Mouse (Mus musculus) gonadal fat pad, adult 2 months (tissue): Measurements from ENCODE around the gene Unc13d. TPM values are rescaled to one million over a fixed set of nuclear protein-coding genes. Genes with fewer than 3 reads are reported as not detected.

Experiments used
- DNase-seq: peaks from one replicate; pipeline ENCODE4 v3.0.0-alpha.2; 2012; ENCODE audit warnings: low read depth
- polyA plus RNA-seq: library from polyadenylated mRNA; depleted of rRNA; stranded (reverse); fragments of >200 nt; gene quantifications from 2 replicates; pipeline ENCODE4 v1.2.3, GENCODE M21; 2012

Unc13d gene
- polyA plus RNA-seq, 1 experiment: 1.6 TPM

DNA sequence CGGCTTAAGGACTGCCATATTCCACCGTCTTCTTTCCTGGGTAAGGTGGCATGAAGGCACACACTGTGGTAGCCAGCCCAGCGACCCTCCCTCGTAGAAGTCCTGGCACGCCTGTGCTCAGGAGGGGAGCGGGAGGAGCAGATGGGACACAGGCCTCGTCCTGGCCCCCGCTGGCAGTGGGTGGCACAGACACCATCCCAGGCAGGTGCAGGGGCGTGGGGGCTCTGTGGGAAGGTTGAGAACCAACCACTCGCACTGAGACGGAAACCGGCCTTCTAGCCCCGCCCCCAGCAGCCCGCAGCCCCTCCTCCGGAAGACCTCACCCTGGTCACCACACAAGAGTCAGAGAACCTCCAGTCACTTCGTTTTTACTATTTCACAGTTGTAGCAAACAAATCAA, 460 bp upstream of the Unc13d start:
- no peak for DNase-seq

DNA sequence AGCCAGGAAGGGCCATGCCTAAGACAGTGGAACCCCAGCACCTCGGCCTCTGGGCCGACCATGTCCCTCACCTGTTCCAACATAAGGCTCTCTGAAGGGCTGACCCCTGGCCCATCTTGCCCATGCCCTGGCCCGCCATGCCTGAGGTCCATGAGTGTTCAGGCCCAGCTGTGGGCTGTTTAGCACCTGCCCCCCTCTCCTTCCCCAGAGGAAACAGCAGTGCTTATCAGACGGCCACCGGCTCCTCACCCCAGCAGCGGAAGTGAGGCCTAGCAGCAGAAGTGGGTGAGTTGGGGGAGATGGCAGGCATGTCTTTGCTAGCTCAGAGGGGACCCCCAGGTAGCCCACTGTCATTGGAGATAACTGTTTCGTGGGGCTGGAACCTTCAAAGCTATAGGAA, 925 bp downstream of the Unc13d start:
- DNase-seq: no peak

DNA sequence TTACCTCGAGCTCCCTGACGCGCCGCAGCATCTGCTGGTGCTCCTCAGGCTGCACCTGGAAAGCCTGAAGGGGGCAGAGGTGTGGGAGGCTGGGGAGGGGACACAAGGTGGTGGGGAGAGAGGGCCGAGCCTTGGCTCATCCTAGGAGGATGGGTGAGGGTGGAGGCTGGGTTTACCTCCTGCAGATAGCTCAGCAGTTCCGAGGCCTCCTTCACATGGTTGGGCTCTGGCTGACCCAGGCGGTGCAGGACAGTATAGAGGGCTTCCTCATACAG, 1.6 kb downstream of the Unc13d start:
- DNase-seq: no peak

DNA sequence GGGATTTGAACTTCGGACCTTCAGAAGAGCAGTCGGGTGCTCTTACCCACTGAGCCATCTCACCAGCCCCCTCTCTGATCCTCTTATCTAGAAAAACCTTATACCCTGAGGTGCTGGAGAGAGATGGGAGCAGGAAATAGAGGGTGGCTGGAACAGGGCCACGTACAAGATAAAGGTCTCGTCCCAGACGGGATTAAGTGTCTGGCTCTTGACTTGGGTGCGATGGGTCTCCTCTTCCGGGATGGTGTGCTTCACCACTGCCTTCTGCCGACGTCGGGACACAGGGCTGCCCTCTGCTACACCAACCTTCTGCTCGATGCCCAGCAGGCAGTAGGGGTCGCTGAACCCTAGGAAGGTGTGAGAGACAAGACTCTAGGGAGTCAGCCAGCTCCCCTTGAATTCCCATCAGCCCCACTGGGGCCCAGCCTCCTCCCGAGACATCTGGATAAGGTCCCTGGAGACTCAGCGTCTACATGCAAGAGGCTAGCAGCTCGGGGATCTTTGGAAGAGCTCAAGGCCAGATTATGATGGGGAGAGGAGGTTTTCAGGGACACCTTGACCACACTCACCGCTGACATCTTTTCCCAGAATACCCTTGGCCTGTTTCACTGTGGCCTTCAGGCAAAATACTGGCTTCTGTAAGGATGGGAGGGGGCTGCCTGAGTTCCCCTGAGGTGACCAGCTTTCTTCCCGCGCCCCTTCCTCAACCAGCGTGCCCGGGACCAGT, 2.1 kb downstream of the Unc13d start:
- no peak for DNase-seq

DNA sequence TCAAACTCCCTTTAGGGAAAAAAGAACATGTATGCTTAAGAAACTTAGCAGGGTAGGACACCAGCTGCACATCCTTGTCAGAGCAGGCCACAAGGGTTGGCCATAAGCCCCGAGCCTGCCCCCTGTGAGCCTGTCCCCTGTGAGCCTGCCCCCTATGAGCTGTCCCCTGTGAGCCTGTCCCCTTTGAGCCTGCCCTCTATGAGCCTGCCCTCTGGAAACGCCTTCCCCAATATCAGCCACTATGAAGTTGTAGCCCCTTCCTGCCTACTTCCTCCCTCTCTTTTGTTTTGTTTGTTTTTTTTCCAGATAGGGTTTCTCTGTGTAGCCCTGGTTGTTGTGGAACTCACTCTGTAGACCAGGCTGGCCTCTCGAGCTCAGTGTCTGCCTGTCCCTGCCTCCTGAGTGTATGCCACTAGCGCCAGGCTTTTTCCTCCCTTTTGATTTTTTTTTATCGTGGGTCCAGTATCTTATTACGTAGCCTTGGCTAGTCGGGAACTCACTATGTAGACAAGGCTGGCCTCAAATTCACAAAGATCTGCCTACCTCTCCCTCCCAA, 3.2 kb downstream of the Unc13d start:
- DNase-seq: no peak

DNA sequence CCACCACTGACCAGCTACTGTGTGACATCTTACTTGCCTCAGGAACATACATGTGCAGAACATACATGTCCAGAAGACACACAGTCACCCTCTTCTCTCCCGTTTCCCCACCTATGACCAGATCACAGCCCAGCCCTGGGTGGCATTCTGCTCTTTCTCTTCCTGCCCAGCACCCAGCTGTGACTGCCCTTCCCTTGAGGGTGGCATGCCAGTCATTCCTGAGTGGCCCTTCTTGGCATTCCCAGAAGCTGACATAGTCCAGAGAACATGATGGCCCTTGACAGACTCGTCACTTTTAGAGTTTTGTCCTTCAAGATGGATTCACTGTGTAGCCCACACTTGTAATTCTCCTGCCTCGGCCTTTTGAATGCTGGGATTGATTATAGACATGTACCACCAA, 5.2 kb downstream of the Unc13d start:
- DNase-seq: no peak

DNA sequence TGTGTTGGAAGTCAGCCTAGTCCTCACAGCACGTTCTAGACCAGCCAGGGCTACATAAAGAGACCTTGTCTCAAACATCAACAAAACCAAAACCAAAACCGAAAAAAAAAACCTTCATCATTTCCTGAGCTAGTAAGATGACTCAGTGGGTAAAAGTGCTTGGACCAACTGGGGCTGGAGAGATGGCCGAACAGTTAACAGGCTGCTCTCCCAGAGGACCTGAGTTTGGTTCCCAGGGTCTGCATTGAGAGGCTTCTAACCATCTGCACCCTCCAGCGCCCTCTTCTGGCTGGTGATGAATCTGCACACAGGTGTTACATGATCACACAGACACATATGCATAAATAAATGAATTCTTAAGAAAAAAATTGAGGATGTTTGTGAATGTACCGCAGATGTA, 6.3 kb downstream of the Unc13d start:
- DNase-seq: no peak

DNA sequence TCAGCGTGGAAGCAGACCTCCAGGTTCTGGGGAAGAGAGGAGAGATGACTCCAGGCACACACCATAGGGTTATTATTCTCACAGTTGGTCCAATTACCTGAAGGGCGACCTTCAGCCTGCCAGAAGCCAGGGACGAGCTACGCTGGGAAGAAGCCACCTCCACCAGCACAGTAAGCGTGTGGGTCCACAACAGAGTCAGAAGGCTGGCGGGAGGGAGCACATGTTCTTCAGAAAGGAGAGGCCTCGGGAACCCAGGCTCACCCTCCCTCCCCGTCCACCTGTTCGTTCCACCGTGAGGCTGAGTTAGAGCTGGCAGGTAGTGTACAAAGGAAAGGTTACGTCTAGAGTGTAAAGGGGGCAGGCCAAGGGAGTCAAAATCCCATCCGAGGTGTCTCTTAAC, 12.4 kb downstream of the Unc13d start:
- DNase-seq: no peak

DNA sequence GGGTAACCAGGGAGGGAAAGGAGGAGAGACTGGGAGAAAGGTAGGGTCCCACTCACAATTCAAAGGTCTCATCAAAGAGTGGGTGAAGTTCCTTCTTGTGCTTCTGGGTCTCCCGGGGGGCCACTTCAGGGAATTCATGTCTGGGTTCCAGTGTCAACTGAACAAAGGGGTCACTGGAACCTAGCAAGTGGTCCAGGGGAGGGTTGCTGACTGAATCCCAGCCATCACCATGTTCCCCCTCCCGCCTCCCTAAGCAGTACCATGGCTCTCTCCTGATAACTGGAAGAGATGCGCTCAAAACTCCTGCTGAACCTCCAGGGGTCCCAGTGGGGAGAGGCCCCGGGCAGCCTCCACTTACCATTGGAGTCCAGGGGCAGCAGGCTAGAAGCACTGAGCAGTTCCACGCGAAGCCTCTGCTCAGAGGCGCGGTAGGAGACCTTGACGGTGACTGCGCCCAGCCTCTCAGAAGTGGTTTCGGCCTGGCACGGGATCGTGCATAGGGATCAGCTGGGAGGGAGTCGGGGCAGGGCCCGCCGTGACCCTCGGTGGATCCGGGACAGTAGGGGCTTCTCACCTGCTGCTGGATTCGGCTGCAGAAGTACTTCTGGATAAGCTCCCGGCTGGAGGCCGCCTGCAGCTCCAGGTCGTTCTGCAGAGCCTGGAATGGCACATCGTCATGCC, 13.4 kb downstream of the Unc13d start:
- DNase-seq: no peak

DNA sequence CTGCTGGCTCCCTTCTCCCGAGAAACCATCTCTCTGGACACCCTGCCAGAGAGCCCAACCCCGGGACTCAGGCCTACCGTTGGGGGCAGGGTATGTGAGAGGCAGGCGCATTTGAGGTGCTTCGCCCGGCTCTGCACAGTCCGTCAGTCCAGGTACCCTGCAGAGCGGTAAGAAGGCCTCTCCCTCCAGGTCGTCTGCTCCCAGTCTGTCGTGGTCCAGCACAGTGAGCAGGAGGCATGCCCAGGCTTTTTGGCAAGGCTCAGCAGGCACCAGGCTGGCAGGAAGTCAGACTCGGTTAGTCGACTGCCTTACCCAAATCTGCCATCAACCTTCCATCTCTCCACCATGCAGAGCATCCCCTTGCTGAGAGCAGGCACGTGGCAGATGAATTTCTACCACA, 14.2 kb downstream of the Unc13d start:
- DNase-seq: no peak

DNA sequence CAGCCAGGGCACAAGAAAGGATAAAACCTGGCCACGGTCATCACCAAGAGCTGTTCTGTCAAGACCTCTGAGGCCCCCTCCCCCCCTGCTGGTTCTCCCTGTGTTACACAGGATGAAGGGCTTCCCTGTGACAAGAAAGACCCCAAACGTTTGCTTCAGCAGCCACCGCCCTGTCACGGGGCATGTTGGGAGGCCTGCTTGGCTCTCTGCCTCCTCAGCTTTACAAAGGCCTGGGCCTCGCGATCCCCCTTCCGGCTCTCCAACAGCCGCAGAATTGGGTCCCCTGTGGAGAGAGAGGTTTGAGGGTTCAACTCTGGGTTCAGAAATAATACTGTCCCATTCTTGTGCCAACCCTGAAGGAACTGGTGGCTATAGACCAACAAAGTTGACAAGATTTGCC, 15.2 kb downstream of the Unc13d start:
- no peak for DNase-seq

DNA sequence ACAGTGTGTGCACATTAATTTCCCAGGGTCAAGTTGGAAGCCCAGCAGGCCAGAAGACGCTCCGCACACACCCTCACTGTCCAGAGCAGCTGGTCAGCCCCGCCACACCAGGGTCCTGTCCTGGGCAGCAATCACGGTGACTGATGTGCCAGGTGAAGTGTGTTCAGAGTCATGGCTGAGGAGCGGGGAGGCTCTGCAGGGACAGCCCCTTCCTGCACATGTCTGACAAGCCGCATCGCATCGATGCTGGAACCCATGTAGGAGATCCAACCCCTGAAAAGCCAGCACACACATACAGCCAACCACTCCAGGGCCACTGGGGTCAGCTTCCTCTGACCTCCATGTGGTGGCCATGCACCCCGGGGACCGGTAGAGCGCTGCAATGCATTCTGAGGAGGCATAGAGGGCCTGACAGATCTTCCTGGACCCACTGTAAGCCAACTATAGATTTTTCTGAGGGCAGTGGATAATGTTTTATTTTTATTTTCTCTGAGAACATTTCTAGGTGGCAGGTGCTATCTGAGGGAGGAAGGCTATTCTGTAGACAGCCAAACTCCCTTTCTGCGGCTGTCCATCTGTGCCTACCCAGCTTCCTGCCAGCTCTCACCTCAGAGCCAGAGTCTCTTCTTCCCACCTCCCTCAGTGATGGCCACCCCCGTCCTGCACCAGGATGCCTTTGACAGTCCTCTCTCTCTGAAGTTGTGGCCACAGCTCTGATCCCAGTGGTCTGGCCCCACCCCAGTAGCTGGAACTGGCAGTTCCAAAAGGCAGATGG, 15.9 kb downstream of the Unc13d start:
- DNase-seq: no peak

DNA sequence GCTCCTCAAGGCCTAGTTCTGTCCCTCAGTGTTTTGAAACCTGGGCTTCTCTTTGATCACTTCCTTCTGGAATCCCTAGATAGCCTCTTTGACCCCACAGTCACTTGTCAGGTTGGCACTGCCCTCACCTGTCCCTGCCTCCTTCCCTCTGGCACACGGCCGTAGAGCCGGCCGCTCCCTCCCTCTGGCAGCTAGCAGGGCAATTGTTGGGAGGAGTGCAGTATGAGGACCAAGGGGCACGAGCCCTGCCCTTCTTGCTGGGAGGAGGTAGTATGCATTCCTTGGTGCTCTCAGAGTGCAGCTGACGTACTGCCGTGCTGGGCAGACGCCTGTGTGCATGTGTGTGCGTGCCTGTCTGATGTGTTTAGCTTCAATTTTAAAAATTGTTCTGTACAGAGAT, 17.2 kb downstream of the Unc13d start:
- DNase-seq: no peak

DNA sequence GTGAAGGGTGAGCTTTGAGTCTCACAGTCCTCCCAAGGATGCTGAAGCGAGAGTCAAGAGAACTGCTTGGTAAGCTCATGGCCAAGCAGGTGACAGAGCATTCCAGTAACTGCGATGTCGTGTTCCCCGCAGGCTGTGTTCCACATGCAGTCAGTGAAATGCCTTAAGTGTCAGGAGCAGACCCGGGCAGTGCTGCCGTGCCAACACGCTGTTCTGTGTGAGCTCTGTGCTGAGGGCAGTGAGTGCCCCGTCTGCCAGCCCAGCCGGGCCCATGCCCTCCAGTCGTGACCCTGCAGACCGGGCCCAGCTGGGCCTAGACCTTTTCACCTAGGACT, 18.1 kb downstream of the Unc13d start:
- no peak for DNase-seq

DNA sequence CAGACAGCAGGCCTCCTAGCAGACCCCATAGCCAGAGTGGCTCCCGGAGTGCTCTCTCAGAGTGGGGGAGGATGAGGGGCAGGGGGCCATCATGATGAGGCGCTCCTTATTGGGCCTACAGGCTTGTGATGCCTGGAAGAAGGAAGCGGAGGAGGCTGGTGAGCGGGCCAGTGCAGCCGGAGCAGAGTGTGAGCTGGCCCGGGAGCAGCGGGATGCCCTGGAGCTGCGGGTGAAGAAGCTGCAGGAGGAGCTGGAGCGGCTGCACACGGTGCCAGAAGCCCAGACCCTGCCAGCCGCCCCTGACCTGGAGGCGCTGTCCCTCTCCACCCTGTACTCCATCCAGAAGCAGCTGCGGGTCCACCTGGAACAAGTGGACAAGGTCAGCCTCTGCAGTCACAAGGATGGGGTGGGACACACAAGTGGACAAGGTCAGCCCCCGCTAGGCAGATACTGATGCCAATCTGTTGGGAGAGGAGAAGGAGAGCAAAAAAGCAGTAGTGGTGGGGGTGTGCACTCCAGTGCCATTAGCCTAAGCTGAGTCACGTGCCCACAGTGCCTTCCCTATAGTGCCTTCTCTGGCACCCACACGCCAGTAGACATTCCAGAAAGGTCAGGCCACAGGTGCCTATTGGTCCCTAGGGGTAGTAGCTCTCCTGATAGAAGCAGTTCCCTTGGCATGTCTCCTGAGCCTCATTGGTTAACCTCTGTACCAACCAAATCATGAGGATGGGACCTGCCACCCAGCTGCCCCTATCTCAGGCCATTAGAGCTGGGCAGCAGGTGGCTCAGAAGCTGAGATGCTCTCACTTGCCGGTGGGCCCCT, 18.7 kb downstream of the Unc13d start:
- no peak for DNase-seq

DNA sequence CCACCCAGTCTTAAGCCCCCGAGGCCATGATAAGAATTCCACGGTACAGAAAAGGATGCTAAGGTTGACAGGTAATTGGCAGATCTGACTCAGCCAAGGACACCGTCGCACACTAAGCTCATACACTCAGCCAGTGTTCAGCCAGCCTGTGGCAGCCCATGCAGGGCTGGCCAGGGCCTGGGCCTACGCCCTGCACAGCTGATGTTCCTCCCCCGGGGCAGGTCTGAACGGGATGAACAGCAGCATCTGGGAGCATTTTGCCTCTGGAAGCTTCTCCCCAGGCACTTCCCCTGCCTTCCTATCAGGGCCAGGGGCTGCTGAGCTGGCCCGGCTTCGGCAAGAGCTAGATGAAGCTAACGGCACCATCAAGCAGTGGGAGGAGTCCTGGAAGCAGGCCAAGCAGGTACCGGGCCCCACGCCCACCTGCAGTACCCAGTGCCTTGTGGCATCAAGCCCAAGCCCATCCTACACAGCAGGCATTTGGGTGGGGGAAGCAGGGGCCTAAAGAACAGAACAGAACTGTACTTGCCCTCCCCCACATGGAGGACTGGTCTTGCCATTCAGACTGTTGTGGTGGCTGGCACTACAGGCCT, 19.6 kb downstream of the Unc13d start:
- no peak for DNase-seq

DNA sequence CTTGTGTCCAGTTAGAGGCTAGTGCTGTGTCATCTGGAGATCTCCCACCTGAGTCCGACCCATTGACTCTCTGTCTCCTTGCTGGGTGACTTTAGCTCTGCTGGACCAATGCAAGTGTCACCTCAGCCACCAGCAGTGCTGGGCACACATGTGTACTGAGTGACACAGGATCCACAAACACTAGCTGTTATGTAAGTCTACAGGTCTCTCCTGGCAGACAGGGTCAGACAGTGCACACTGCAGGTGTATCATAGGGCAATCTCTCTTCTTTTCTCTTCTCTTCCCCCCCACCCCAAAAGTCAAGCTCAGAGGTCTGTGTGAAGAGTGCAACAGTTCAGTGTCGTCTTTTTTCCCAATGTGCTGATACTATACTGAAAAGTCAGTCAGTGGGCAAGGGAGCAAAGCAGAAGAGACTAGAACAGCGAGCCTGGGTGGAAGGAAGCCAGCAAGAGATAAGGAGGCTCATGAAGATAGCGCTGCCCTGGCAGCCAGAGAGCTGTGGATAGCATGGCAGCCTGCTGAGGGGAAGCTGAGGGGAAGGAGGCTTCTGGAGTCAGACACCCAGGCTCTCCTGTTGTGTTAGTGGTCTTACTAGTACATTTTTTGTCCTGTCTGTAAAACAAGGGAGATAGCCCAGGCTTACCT, 20.4 kb downstream of the Unc13d start:
- no peak for DNase-seq

DNA sequence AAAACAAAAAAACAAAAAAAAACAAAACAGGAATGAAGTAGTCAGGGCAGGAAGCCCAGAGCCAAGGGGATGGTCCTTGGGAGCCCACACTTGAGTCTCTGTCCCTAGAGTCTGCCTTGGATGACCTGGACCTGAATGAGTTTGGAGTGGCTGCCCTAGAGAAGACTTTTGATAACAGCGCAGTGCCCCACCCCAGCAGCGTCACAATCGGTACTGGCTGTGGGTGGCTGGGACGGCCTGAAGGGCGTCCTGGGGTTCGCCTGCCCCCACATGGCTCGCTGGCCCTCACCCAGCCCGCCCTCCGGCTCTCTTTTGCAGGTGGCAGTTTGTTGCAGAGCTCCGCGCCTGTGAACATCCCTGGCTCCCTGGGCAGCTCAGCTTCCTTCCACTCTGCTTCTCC, 21.9 kb downstream of the Unc13d start:
- no peak for DNase-seq

DNA sequence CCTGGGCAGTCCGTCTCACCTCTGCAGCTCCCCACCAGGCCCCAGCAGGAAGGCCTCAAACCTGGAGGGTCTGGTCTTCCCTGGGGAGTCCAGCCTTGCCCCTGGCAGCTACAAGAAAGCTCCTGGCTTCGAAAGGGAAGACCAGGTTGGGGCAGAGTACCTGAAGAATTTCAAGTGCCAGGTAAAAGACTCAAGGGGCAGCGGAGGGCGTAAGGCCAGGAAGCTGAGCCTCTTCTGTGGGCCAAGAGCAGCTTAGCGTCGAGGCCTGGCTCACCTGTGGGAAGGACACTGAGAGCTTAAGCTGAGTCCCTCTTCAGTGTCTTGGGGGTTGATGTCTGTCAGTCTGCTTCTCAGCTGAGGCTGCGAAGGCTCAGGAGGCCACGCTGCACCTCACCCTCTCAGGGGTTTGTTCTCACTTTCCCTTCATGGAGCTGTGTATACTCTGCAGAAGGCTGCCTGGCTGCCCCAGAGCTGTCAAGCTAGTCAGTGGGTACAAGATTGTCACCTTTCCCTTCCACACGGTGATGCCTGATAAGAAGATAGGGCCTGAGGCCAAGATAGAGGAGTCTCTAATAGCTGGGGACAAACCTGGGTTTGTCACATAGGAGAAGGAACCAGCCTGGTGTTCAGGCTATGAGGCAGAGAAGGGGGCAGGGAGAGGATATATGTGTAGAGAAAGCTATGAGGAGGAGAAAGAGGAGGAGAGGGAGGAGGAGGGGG, 24.1 kb downstream of the Unc13d start:
- DNase-seq: no peak

DNA sequence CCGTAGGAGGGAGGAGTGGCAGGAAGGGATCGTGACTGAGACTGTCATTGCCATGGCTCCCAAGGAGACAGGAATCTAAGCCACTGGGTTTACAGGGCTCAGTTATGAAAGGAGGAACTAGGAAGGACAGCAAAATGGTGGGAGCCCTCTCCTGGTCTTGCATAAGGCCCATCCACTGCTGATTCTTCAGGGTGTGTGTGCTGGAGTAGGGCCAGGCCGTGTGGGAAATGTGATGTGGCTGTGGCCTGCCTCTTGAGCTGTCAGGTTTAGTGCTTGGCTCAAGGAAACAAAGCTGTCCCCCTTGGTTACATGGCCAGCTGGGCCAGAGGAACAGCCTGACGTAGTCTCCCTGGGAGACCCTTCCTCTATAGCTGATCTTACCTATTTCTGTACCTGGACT, 27.6 kb downstream of the Unc13d start:
- DNase-seq: no peak

DNA sequence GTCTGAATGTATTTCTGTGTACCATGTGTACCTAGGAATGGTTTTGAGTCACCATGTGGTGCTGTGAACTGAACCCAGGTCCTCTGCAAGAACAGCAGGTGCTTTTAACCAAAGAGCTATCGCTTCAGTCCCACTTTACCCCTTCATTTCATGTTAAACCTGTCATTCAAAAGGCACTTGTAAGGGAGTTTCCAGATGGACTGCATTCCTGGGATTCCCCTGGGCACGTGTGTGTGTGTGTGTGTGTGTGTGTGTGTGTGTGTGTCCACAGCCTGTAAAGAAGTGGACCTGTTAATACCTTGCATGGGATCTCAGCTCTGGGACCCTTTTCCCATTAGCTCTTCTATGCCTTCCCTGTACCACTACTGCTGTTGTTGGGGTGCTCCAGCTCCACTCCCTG, 28.2 kb downstream of the Unc13d start:
- DNase-seq: no peak
